Mouse (Mus musculus): Measurements from ENCODE around the gene Rragd.
"Not testable (repeated sequence)": the region's sequence is repeated elsewhere in the genome, so short reads cannot be mapped to it uniquely, and the experiment has no call there.

The Rragd gene

GRCm38 (mm10) chr4:32982716-32983175 is at the start of gene Rragd:
Rragd (plus strand) TSS chr4:32983037.
- peak; percentile 63 for DNase-seq

DNA sequence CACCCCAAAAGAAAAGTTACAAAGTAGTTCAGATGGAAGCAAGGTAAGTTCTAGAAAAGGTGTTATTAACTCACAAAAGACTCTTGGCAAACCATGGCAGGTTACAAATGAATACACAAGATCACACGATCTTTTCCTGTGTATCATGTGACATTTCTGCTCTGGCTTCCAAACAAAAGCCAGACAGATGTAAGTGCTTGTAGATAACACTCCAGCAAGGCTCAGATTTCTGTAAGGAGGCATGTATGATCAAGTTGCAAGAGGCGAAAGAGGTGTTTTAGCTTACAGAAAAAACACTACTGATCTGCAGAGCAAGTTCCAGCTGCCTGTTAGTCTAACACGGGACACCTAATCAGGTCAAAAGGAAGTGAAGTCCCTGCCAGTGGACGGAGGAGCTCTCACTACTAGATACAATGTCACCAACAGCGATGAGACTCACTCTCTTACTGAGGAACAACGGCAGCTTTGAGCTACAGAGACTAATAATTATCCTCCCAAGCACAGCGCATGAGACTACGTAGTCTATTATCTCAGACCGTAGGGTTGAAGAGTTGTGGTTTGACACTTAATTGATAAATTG is 46.0 kb upstream of the Rragd start:
- no peak for DNase-seq

DNA sequence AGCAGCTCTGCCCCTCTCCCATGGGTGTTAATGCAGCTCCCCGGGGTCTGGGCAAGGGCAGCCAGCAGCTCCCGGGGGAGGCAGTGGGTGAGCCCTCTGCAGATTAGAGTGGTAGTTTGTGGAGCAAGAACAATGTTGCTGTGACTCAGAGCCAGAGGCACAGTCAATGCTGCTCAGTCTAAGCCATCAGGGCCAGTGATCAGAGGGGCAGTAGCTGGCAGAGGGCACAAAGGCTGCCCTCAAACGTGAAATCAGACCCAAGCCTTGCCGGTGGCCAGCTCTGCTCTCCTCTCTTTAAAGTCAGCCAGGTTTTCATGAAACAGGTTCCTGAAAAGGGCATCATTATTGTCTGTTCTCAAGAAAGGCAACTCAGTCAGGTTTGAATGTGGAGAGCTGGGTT is 43.3 kb upstream of the Rragd start:
- DNase-seq = no peak

DNA sequence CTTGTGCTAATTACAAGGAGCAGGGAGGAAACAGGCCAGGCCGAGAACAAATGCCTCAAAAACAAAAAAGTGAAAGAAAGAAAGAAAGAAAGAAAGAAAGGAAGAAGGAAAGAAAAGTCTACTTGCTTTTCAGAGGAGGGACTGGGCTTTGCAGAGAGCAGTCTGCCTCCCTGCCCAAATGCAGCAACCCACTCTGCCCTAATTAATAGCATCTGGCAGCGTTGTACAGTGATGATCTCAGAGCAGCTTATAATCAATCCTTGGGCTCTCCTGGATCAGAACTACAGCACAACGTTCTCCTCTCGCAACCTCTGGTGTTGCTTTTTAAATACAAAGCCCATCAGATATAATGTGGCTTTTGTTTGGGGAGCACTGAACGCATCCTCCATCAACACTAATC is 42.9 kb upstream of the Rragd start:
- DNase-seq = no peak

GRCm38 (mm10) chr4:32940984-32941383 is 41.9 kb upstream of the Rragd start:
- no peak for DNase-seq

GRCm38 (mm10) chr4:32947631-32948030 is 35.2 kb upstream of the Rragd start:
- DNase-seq = no peak

GRCm38 (mm10) chr4:32948696-32949095 is 34.1 kb upstream of the Rragd start:
- no peak for DNase-seq

GRCm38 (mm10) chr4:32950356-32951034 is 32.3 kb upstream of the Rragd start, which contains the start of gene Ankrd6:
Ankrd6 (minus strand) TSS chr4:32950841.
- DNase-seq = peak; percentile 92

GRCm38 (mm10) chr4:32951035-32951940 is 31.5 kb upstream of the Rragd start:
- DNase-seq = peak; percentile 37

DNA sequence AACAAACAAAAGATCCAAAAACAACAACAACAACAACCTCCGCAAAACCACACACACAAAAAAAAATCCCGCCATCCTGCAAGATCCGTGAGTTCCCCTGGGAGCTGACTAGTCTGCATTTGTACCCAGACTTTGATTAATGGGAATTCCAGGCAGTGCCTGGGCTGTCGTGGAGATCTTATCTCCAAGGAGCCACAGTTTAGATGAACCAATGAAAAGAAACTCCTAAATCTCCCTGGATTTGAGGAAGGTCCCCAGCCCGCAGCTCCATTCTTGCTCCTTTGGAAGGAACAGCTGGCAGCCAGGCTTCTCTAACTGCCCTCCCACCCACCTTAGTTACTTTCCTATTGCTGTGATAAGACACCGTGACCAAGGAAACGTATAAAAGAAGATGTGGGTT is 30.2 kb upstream of the Rragd start:
- DNase-seq = no peak

GRCm38 (mm10) chr4:32956423-32956822 is 26.4 kb upstream of the Rragd start:
- DNase-seq = no peak

DNA sequence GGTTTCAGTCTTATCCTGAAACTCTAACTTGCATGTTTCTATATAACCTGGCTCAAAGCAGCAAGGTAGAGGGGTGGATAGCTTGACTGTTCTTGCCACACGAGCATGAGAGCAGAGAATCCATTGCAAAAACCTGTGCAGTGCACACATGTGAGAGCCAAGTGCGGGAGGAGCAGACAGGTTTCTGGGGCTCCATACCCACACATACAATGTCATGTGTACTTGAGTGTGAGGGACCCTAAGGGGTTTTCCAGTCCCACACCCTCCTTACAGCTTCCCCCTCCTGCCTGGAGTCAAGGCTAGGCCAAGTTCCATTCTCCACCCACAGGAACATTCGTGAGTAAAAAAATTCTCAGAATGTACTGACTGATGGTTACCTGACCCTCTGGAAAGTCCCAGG is 21.4 kb upstream of the Rragd start:
- DNase-seq = no peak

- DNase-seq = not testable (repeated sequence)
Observed at GRCm38 (mm10) chr4:32964619-32965018, 18.2 kb upstream of the Rragd start.

DNA sequence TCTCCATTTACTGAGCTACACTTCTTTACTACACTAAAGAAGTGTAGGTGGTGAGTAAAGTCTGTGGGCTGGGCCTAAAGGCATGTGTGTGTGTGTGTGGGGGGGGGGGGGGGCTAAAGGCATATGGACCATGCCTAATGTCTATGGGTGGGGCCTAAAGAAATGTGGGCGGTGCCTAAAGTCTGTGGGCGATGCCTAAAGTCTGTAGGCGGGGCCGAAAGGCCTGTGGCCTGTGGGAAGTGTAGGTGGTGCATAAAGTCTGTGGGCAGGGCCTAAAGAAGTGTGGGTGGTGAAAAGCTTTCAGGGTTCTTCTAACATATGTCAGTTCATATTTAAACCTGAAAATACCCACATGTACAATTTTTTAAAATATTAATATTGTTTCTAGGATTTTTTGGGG is 5.5 kb upstream of the Rragd start:
- DNase-seq = no peak

DNA sequence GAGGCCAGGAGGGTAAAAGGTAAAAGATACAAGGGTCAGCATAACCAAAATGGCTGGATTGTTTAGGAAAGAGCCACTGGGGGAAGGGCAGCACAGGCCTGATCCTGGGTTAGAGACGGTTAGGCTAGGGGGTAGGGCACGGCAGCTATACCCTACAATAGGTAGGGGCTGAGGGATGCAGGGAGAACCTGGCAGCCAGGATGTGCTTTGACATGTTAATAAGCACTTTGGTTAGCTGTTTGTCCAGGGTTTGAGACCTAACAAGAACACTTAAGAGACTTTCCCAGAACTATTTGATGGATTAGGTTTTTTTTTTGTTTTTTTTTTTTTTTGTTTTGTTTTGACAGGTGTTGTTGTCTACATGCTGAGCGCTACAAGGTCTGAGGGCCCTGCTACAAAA is 2.8 kb upstream of the Rragd start:
- no peak for DNase-seq

GRCm38 (mm10) chr4:32981617-32982016 is 1.2 kb upstream of the Rragd start:
- no peak for DNase-seq

GRCm38 (mm10) chr4:32982041-32982715 is 659 bp upstream of the Rragd start:
- peak; percentile 35 for DNase-seq

DNA sequence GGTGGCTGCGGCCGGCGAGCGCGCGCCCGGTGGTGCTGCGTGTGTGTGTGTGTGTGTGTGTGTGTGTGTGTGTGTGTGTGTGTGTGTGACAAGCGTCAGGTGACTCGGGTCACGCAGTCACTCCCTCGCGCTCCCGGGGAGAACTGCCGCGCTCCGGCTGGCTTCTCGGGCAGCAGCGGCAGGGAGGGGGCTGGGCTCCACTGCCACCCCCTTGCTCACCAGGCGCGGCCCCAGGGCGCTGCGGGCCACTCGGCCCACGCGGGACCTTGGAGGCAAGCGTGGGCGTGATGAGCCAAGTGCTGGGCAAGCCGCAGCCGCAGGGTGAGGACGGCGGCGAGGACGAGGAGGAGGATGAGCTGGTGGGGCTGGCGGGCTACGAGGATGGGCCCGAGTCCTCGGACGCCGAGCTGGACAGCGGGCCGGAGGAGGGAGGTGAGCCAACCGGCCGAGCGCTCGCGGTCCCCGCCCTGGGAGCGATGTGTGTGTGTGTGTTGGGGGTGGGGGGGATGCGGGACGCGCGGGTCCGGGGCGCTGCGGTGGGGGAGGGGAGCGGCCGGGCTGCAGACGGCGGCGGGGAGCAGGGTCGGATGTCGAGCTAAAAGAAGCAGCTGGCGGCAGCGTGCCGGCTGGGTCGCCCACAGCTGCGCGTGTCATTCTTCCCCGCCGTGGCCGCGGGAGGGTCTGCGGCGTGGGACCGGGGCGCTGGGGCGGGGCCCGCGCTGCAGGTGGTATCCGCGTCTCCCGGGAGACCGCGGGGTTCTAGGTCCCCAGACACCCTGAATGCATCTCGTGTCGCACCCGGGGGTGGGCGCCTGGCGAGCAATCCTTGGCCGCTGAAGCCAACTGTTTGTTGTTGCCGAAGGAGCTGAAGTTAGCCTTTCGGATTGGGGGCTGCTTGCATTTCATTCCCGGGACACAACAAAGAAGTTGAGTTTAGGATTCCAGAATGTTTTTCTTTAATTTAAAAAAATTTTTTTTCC is 629 bp downstream of the Rragd start:
- DNase-seq = peak; percentile 82

- DNase-seq = no peak
Observed at GRCm38 (mm10) chr4:32984242-32984641, 1.4 kb downstream of the Rragd start.

DNA sequence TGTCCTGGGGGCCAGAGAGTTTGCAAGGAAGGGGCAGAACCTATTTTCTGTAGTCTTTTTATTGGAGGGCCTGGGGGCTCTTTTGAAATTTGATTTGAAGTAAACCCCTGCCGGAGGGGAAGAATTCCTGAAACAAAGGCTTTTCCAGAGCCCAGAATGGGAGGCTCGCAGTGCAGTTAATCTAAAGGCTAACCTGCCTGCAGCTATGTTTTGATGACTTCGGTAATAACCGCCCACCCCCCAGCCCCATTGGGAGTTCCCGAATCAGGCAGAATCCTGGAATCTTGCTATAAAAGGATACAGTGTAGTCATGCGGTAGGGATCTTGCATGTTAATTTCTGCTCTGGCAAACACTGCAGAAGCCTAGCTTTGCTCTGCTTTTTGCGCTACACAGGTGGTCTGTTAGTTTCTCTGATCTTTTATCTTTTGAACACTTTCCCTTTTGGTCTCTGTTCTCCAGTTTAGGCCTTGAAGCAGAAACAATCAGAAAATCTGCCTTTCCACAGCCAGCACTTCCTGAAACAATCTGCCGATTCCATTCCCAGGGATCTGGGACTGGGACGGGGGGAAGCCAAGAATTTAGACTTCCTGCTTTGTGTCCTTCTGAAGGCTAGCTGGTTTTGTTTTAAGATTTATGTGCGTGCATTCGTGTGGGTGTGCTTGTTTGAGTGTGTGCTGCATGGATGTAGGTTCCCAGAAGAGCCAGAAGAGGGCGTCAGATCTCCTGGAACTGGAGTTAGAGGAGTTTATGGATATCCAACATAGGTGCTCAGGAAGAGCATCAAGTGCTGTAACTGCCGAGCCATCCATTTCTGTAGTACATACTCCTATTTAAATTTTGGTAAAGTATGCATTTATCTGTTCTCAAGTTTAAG is 2.2 kb downstream of the Rragd start:
- DNase-seq = peak; percentile 26

DNA sequence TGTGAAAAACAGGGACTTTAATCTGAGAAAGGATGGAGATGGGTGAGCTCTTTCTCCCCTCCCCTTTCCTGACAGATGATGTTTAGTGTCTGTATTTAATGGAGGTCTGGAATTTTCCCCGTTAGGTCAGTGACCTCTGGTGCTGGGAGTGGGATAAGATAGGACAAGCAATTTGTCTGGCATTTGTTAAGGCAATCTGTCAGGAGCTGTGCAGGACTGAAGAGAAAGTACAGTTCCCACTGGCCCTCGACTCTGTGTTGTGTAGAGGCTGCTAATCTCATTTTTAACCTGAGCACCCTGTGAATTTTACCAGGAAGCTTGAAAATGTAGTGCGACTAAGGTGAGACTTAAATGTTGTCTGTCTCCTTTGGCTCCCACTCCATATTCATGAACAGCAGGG is 2.8 kb downstream of the Rragd start:
- no peak for DNase-seq
